Mouse (Mus musculus): ENCODE measurements around the gene Acadvl.
A peak's percentile ranks its signal among the peaks of the same experiment; 100 is the strongest.

The Acadvl gene

GRCm38 (mm10) chr11:69976271-69976670, 38.9 kb downstream of the Acadvl start:
- DNase-seq, result no peak

- no peak for DNase-seq
These were observed 40.3 kb downstream of the Acadvl start for GRCm38 (mm10) chr11:69974907-69975306.

- no peak for DNase-seq
These were observed 44.4 kb downstream of the Acadvl start for GRCm38 (mm10) chr11:69970775-69971174.

- no peak for DNase-seq
These were observed 45.0 kb downstream of the Acadvl start for GRCm38 (mm10) chr11:69970222-69970621.

GRCm38 (mm10) chr11:69968793-69969192, 46.4 kb downstream of the Acadvl start:
- DNase-seq, result no peak

- DNase-seq, result no peak
These were observed 48.2 kb downstream of the Acadvl start for GRCm38 (mm10) chr11:69966860-69967517.

- peak; percentile 79 to 89 for DNase-seq
These were observed 49.0 kb downstream of the Acadvl start for GRCm38 (mm10) chr11:69966006-69966859.

GRCm38 (mm10) chr11:69965271-69966005, 49.8 kb downstream of the Acadvl start:
- DNase-seq, result peak; percentile 70 to 81

GRCm38 (mm10) chr11:69964650-69965270, 50.5 kb downstream of the Acadvl start, which contains the start of gene Cldn7:
Cldn7 (plus strand) TSS chr11:69964779.
- no peak for DNase-seq

- no peak for DNase-seq
These were observed 53.4 kb downstream of the Acadvl start for GRCm38 (mm10) chr11:69961841-69962240.

GRCm38 (mm10) chr11:69960616-69961015, 54.6 kb downstream of the Acadvl start:
- DNase-seq, result peak; percentile 53 to 55

All from kidney, postnatal 4 days (tissue).